Mouse (Mus musculus) NIH3T3 (cell line): ENCODE results near the gene Fndc3a.

Source experiments
- DNase-seq: peaks from one replicate; pipeline ENCODE4 v3.0.0-alpha.2; 2012; ENCODE audit warnings: low read depth

The Fndc3a gene

GRCm38 (mm10) chr14:72709710-72710340 is at the start of gene Fndc3a:
Gene Fndc3a, minus strand, starts transcription at chr14:72710003.
- DNase-seq, result peak; percentile 89

DNA sequence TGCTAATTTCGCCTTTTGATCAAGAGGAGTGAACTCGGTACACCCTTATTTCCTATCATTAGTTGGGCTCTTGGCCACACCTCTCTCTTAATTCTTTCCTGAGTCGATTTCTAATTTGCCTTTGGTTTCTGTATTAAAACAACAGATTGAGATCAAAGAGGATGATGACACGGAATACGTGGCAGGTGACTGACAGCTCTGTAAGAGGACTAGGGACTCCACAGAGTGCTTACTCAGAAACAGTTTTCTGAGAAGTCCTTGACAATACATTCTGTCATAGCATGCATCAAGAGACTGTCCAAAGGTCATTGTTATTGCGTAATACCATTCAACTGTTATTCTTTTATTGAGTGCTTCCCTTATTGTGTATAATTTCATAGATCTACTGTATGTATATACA is 43.1 kb upstream of the Fndc3a start:
- DNase-seq, result no peak

DNA sequence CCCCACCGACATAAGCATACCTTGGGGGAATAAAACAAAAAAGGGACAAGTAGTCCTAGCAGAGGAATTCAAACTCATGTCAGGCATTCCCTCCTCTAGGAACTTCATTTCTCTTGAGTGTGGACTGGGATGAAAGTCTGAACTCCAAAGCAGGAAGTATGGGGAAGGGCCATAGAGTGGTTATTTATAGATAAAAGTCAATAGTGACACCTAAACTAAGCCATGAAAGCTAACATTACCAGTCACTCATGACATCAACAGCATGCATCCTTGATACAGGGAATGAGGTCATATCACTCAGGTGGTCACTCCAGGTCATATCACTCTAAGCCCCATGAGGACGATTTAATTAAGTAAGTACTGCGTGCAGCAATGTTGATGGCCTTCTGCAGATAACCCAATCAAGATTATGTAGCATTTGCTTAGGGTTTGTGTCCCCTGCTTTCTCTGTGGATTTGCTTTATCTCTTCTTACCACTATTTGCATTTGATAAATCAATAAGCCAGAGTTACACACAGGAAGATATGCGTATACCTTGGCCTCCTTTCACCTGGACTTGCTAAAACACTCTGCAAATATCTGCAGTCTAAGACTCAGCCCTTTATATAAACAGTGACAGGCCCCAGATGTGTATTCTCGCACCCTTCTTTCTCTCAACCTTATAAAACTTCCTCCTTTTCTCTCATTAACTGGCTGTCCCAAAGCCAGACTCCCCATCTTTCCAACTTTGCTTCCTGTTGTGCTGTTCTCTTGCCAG is 40.8 kb upstream of the Fndc3a start:
- DNase-seq, result no peak

DNA sequence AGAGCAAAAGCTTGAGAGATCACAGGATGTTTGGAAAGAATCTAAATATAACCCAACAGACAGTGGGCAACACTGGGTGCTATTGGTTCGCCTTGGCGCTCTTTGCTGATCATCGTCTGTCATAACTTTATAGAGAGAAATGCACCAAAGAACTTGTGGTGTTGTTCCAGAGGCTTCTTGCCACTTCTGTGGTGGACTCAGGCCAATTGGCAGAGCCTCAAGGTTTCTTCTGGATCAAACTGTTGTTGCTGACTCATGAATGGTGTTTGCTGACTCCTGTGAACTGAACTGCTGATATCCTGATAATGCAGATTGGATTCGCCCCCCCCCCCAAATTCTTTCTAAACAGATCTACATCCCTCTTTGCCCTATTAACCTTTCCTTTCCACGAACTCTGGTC is 38.5 kb upstream of the Fndc3a start:
- DNase-seq, result peak; percentile 63

DNA sequence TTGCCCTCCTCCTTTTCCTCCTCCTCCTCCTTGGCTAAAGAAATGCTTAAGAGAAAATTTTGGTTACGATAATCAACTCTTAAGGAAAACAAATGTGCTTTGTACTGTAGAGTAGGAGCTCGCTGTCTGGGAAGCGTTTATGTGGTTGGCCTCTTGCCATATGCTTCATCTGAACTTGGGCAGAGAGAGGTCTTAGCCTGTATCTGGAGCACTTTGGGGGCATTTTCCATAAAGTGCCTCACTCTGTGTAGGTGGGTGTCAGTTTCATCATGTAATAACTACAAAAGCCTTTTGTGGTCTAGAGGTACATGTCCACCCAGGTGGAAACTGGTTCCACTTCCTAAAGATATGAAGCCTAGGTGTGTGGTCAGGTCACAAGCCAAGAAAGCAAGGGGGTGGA is 31.9 kb upstream of the Fndc3a start:
- DNase-seq, result no peak

- DNase-seq, result no peak
Measured at GRCm38 (mm10) chr14:72740336-72740735, 30.5 kb upstream of the Fndc3a start.

- DNase-seq, result peak; percentile 12
Measured at GRCm38 (mm10) chr14:72739484-72740208, 29.8 kb upstream of the Fndc3a start.

DNA sequence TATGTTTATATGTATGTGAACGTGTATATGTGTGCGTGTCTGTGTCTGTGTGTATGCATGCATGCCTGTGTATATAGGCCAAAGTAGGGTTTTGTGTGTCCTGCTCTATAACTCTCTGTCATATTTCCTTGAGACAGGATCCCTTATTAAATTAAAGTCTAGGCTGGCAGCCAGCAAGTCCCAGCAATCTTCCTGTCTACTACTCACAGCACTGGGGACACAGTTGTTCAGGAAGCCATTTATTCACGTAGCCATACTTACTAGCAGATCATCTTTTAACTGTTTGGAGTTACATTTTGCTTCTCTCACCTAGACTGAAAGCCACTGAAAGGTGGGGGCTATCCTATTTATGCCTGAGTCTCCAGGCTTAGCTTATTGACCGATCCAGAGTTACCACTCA is 29.0 kb upstream of the Fndc3a start:
- no peak for DNase-seq

- peak; percentile 31 for DNase-seq
Measured at GRCm38 (mm10) chr14:72738217-72738616, 28.4 kb upstream of the Fndc3a start.

- no peak for DNase-seq
Measured at GRCm38 (mm10) chr14:72725865-72726264, 16.1 kb upstream of the Fndc3a start.

GRCm38 (mm10) chr14:72722274-72723053 is 12.7 kb upstream of the Fndc3a start:
- DNase-seq, result no peak

DNA sequence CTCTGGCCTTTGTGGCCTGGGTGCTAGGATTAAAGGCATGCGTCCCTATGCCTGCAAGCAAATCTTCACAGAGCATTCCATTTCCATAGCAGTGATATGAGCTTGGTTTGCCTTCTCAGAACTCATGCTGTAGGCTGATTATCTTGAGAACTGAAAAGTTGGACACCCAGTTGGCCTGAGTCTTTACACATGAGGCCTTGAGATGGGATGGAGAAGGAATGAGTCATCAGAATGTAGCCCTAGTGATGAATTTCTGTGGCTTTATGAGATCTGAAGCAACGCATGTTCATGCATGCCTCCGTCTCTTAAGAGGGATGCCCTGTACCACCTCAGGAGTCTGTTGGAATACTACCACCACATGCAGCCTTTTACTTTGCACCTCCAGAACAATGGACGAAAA is 6.4 kb upstream of the Fndc3a start:
- DNase-seq, result peak; percentile 39

- peak; percentile 83 for DNase-seq
Measured at GRCm38 (mm10) chr14:72711130-72711529, 1.3 kb upstream of the Fndc3a start.

- DNase-seq, result peak; percentile 60
Measured at GRCm38 (mm10) chr14:72710341-72711027, 681 bp upstream of the Fndc3a start.

GRCm38 (mm10) chr14:72709091-72709709 is 603 bp downstream of the Fndc3a start:
- peak; percentile 46 for DNase-seq

DNA sequence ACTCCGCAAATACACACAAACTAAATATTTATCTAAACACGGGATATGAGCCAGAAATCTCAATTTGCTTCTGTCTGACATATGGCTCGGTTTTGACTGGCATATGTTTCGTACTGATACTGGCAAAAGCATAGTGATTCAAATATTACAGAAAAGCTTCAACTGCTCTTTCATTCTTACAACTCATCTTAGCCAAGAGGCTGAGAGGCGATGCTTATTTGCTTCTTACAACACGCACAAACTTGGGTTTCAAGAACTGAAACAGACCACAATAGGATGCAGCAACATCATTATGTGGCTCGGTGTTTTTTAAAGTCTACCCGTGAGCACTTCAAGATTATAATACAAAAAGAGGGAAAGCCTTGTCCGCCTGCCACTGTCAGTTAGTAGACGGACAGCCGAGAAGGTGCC is 1.2 kb downstream of the Fndc3a start:
- DNase-seq, result peak; percentile 22

- DNase-seq, result no peak
Measured at GRCm38 (mm10) chr14:72700056-72700455, 9.7 kb downstream of the Fndc3a start.

- no peak for DNase-seq
Measured at GRCm38 (mm10) chr14:72691406-72691805, 18.4 kb downstream of the Fndc3a start.

GRCm38 (mm10) chr14:72689525-72689924 is 20.3 kb downstream of the Fndc3a start:
- DNase-seq, result no peak

DNA sequence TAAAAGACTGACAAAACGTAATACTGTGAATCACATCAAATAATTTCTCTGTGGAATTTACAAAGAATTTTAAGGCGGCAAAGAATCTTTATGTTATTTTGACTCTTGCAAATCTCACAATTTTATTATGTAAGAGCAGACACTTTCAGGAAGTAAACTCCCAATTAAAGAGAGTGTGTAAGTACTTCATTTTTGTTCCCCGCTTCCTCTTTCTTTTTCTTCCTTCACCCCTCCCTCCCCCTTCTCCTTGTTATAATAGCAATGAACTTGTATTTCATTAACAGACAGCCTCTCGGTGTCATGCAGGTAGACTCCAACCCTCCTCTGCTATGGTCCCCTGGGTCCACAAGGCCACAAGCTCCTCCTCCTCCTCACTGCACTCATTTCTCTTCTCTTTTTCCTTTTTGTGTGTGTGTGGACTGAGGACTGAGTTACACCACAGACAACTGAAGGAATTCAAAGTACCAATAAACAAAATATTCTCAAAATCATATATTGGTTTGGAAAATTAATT is 24.9 kb downstream of the Fndc3a start:
- no peak for DNase-seq

GRCm38 (mm10) chr14:72677247-72677646 is 32.6 kb downstream of the Fndc3a start:
- DNase-seq, result no peak
